Mouse (Mus musculus): ENCODE measurements around the gene Ptpn7.

Gene Ptpn7

GRCm38 (mm10) chr1:135158633-135159032, 26.1 kb downstream of the Ptpn7 start:
- DNase-seq (ENCODE audit: low spot score in 2 of 2) = no peak

DNA sequence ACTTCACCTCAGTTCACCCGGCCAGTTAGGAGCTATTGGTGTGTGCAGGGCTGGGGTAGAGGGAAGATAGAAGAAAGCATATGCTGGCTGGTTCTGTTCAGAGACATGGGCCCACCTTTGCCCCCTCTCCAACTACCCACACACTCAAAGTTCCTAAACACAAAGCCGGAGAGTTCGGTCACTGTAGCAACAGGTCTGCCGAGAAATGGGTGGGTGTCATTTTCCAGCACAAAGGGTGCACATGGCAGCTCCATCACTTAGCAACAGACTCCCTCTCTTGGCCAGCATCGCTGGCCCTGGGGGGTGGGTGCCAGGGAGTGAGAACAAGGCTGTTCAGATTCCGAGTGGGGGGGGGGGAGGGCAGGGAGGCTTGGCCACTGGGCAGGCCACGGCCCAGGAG, 26.6 kb downstream of the Ptpn7 start:
- no peak for DNase-seq (ENCODE audit: low spot score in 2 of 2)

DNA sequence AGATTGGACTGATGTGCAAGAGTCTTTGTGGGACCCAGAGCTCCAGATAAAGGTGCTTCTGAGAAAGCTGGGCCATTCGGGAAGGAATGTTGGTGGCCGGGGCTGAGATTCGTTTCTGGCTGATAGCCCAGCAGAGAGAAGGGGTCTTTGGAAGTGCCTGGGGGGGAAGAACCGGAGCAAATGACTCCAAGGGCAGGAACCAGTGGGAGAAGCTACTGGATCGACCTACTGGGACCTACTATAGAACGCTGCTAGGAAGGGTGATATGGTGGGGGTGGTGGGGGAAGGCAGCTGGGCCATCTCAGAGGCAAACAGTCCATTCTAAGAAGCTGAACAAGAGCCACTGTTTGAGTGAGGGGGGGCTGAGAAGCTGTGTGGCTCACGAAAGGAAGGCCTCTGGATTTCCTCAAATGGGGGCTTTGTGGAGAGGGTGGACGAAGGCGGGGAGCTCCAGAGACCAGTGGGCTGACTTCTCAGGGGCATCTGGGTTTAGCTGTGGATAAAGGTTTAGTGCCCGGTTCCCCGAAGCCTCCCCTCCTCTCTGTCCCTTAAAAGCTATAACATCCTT, 27.1 kb downstream of the Ptpn7 start:
- no peak for DNase-seq (ENCODE audit: low spot score in 2 of 2)

GRCm38 (mm10) chr1:135160411-135161050, 28.0 kb downstream of the Ptpn7 start:
- DNase-seq (ENCODE audit: low spot score in 2 of 2) = no peak

GRCm38 (mm10) chr1:135162720-135163119, 30.2 kb downstream of the Ptpn7 start:
- no peak for DNase-seq (ENCODE audit: low spot score in 2 of 2)

DNA sequence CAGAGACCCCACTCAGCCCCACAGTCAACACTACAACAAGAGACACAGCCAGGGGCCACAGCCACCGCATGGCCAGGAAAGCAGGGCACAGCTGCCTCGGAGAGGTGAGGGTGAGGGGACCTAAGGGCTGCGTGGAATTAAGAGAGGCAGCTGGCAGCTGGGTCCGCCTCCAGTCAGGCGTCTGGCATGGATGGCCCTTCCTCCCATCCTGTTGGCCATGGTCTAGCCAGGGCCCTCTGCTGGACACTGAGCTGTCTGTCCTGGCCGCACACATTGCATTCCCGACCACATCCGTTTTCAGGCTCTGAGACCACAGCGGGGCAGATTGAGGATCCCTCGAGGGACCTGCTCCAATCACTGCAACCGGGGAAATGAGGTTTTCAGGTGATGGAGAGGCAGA, 34.9 kb downstream of the Ptpn7 start, which contains the start of gene Gpr37l1:
Gpr37l1 (minus strand) TSS at position 247 of the 400 bp plus-strand sequence.
- DNase-seq (ENCODE audit: low spot score in 2 of 2) = no peak

- DNase-seq (ENCODE audit: low spot score in 2 of 2) = no peak
Measured at GRCm38 (mm10) chr1:135168453-135169200, 36.1 kb downstream of the Ptpn7 start.

GRCm38 (mm10) chr1:135169556-135170224, 37.2 kb downstream of the Ptpn7 start:
- DNase-seq (ENCODE audit: low spot score in 2 of 2) = no peak

DNA sequence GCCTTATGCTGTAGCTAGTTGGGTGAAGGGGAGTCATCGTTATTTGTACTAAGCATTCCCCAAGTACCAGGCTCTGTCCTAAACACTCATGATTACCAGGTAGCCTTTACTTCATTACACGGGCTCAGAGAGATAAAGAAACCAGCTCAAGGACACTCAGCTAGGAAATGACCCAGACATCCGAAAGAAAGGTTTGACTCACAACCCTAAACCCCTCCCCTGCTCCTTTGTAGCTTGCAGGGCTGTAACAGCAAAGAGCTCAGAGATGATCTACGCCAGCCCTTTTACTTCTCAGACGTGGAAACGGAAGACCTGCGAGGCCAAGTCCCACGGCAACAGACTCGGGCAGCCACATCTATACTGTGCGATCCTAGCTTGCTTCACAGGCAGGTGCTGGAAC, 37.8 kb downstream of the Ptpn7 start:
- no peak for DNase-seq (ENCODE audit: low spot score in 2 of 2)

- no peak for DNase-seq (ENCODE audit: low spot score in 2 of 2)
Measured at GRCm38 (mm10) chr1:135171202-135171601, 38.7 kb downstream of the Ptpn7 start.

GRCm38 (mm10) chr1:135171984-135172383, 39.5 kb downstream of the Ptpn7 start:
- no peak for DNase-seq (ENCODE audit: low spot score in 2 of 2)

DNA sequence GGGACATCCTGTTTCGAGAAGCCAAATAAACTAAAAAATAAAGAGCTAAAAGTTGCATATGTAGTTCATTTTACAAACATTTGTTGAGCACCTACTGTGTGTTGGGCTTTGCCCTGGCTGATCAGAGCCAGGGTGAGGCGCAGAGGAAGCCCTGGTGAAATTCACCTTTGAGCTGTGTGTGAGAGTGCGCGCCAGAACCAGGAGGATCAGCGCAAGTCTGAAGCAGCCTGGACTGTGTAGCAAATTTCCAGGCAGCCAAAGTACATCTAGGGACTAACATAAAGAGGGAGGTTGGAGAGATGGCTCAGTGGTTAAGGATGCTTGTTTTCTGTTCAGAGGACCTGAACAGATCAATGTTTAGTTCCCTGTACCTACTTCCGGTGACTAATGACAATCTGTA, 40.8 kb downstream of the Ptpn7 start:
- DNase-seq (ENCODE audit: low spot score in 2 of 2) = no peak

DNA sequence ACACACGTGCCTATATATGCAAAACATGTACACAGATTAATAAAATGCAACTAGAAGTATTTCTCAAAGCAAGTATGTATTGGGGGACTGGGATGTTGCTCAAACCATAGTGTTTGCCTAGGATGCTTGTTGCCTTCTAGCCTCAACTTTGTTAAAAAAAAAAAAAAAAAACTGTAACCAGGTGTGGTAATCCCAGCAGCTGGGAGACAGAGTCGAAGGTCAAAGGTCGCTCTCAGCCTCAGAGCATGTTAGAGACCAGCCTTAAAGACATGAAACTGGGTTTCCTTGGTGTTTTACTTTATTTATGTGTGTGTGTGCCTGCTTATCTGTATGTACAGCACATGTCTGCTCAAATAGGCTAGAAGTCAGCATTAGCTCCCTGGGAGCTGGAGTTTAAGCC, 42.7 kb downstream of the Ptpn7 start:
- DNase-seq (ENCODE audit: low spot score in 2 of 2) = no peak

DNA sequence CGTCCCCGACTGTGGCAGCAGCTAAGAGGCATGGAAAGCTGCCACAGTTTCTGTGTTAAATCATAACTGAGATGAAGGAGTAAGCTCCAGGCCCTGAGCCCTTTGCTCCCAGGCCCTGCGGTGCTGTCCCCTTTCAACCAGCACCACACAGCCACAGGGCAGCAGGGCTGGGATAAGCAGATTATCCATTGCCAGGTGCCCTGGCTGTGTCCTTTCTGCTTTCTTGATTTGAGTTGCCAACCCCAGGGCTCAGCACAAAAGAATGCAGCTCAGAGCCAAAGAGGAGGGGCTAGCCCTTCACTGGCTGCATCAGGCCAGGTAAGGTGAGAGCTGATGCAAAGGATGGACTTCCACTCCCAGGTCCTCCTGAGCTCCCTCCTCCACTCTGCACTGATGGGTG, 45.2 kb downstream of the Ptpn7 start:
- no peak for DNase-seq (ENCODE audit: low spot score in 2 of 2)

DNA sequence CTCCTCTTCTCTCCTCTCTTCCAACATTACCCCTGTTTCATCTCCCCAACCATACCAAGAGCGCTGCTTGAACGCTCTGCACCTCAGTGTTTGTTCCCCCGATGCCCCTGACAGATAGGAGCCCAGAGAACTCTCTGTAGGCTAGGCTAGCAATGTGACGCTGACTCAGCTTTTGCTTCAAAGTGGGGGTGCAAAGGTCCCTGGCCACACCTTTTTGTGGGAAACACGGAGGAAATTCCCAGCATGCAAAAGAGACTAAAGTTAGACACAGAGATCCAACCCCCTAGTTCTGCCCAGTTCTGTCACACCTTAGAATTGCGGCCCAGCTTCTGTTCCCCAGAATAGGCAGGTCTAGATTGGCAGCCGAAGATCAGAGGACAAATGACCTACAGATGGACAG, 46.4 kb downstream of the Ptpn7 start:
- no peak for DNase-seq (ENCODE audit: low spot score in 2 of 2)

GRCm38 (mm10) chr1:135180830-135181229, 48.3 kb downstream of the Ptpn7 start:
- no peak for DNase-seq (ENCODE audit: low spot score in 2 of 2)

GRCm38 (mm10) chr1:135181275-135181674, 48.8 kb downstream of the Ptpn7 start:
- no peak for DNase-seq (ENCODE audit: low spot score in 2 of 2)

DNA sequence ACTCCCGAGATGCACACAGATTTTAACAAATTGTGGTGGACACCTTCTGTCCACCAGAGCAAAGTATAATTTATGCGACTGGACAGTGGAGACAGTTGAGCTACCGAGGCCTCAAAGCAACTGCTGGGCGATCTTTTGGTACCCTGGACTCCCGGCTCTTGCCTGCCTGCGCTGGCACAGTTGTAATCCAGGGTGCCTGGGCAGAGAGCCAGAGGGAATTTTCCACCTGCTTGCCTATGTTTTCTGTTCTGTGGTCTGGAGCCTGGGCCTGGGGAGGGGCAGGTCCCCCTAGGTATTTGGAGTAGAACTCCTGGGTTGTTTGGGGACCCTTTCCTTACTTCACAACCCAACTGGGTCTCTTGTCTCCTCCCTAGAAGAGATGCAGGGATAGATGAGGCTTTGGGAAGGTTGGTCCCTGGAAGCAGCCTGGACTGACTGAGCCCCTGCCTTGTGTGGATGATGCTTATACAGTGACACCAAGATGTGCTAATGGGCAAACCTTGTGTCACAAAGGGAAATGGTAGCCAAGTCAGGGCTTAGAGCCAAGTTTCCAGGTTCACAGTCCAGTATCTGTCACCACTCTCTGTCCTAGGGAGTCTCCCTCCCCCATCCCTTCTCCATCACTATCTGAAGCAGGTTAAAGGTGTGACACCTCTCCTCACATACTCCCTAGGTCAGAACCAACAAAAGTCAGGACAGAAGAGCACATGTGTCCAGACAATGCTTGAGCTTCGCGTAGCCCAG, 49.6 kb downstream of the Ptpn7 start:
- no peak for DNase-seq (ENCODE audit: low spot score in 2 of 2)

DNA sequence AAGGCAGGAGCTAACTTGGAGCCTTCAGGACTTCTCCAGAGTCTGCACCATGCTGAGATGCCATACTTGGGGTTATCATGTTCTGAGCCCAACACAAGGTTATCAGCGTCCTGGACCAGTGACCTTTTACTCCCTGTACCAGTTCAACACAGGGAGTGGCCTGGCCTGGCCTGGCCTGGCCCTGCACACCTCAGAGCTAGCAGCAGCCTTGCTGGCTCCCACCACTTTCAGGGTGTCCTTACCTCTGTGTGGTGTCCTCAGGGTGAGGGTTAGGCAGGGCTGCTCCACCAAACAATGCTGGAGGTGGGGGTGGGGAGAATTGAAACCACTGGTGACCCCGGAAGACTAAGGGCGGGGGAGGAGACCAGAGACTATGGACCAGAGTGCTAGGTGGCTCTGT, 50.5 kb downstream of the Ptpn7 start:
- no peak for DNase-seq (ENCODE audit: low spot score in 2 of 2)

DNA sequence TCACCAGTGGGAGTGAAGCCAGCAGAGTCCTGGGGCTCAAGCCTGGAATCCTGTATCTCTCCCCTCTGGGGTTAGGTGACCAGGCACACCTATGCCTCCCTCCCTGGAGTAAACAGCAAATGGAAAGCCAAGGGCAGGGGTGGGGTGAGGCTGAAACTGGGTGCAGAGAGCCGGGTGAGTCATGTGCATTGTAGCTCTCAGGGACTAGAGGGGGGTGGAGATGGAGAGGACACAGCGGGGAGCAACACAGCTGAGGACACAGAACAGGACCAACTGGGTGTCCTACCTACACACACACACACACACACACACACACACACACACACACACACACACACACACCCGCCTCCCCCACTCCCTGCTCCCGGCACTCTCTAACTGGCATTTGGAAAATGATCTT, 50.9 kb downstream of the Ptpn7 start:
- DNase-seq (ENCODE audit: low spot score in 2 of 2) = no peak

DNA sequence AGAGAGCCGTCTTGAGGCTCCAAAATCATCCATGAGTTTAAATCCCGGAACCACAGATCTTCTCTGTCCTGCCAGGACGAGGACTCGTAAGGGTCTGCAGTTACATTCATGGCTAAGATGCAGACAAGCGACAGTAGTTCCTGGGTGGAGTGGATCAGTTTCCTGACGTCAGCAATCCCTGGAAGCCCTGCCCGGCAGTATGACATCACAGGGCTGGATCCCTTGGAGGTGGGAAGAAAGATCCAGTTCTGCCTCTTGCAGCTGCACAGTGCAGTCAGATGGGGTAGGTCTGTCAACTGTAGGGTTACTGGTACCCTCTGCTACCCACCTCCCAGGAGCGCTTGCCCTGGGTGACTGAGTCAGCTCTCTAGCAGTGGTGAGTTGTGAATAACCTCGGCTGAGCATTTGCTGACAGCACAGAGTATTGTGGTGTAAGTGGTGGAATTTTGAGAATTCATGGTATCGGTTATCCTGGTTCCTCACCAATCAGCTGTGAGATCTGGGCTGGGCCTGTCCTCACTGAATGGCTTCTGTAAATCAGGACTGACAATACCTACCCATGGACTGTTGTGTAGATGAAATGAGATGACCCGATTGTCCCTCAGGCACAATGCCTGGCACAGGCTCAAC, 51.6 kb downstream of the Ptpn7 start:
- no peak for DNase-seq (ENCODE audit: low spot score in 2 of 2)

Data from spleen, postnatal 36 days (tissue).